Mouse (Mus musculus): Measurements from ENCODE around the gene Rasal3. TPM values are rescaled to one million over a fixed set of nuclear protein-coding genes. Genes with fewer than 3 reads are reported as not detected.

Rasal3 gene
- polyA plus RNA-seq, 2 experiments: 1.9 to 3.0 TPM

DNA sequence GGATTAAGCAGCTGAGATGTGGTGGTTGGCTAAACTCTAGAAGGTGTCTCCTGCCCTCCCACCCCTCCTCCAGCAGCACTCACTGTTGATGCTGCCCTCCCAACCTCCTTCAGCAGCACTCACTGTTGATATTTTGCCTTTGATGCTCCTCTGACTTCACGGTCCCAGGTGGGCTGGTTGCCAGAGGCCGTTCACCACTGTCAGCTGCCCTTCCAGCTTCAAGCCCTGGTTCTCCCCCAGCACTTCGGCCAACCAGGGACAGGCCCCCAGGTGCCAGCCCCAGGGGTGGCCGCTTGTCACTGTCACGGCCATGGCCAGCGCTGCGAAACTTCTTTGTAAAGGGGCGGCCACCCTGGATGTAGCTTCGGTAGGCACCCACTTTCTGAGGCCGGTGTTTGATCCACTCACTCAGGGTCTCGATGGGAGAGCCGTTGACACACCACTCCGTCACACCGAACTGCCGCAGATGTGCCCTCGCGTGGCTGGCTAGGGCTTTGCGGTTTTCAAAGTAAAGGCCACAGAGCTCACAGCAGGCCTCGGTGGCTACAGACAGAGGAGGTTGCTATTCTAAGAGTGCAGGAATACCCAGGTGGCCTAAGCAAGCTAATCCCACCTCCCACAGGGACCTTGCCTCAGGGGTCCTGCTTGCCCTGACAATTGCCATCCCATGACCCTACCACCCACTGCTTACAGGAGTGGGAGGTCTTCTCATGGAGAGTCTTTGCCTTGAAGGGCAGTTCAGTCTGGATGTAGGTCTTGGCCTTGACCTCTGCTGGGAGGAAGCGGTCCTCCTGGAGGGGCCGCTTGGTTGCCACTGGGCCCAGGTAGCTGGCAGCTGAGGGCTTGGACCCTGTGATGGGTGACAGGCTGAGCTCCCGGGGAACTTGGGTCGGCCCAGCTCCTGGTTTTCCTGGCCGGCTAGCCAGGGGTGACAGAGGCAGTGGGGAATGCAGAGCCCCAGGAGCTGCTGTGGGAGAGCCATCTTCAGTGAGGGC is 46.3 kb downstream of the Rasal3 start:
- H3K4me2 ChIP-seq (replicated peaks; ENCODE audit: low read depth, low read length, severe bottlenecking): no peak overlapping the region
- 88% methylated on average over 22 of the region's 24 CpGs for WGBS
- no peaks in the 10 kb centered on the region for H3K4me1 ChIP-seq (ENCODE audit: control insufficient read depth, insufficient read depth, low read length)
- DNase-seq (ENCODE audit: low spot score) (no peak), ATAC-seq (ENCODE audit: low FRiP score, low read depth) (no peak)
- no peaks in the 10 kb centered on the region for H3K27me3 ChIP-seq (ENCODE audit: control insufficient read depth, insufficient read depth, low read length)
- no peak overlapping the region for H3K9ac ChIP-seq (ENCODE audit: low read depth, low read length, severe bottlenecking)
- H3K4me3 ChIP-seq (replicated peaks; ENCODE audit: low read length): no peak overlapping the region
- H3K36me3 ChIP-seq (ENCODE audit: control insufficient read depth, insufficient read depth, low read length): peaks cover 88% of the 10 kb centered on the region
- no peak overlapping the region for H3K27ac ChIP-seq (replicated peaks; ENCODE audit: low read depth, low read length)
- no peaks in the 10 kb centered on the region for H3K9me3 ChIP-seq (ENCODE audit: control insufficient read depth, low read length)
- no peak for TF ChIP-seq POLR2A (IDR thresholded peaks at IDR 0.05; ENCODE audit: borderline replicate concordance, extremely low read depth, insufficient read depth, insufficient read length)

DNA sequence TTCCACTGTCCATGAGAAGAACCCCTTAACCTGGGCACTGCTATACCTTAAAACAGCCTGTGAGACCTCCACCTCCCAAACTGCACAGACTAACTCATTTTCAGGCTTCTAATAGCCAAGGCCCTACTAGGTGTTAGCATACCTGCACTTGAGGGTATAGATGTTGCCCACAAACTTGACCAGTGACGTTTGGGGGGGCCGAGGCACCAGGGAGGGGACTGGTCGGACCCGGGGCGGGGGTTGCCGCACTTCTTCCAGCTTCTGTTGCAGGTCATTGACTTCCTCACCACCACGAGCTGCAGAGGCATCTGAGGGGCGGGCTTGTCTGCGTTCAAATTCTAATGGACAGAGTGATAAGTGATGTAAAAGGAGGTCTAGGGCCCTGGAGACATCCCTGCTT is 47.1 kb downstream of the Rasal3 start:
- no peak for TF ChIP-seq POLR2A (IDR thresholded peaks at IDR 0.05; ENCODE audit: borderline replicate concordance, extremely low read depth, insufficient read depth, insufficient read length)
- 90% methylated on average over 9 of the region's 9 CpGs for WGBS
- no peak overlapping the region for H3K27ac ChIP-seq (replicated peaks; ENCODE audit: low read depth, low read length)
- DNase-seq (ENCODE audit: low spot score) (no peak), ATAC-seq (ENCODE audit: low FRiP score, low read depth) (no peak)
- no peaks in the 10 kb centered on the region for H3K27me3 ChIP-seq (ENCODE audit: control insufficient read depth, insufficient read depth, low read length)
- no peak overlapping the region for H3K4me2 ChIP-seq (replicated peaks; ENCODE audit: low read depth, low read length, severe bottlenecking)
- H3K9ac ChIP-seq (ENCODE audit: low read depth, low read length, severe bottlenecking): no peak overlapping the region
- H3K4me3 ChIP-seq (replicated peaks; ENCODE audit: low read length): no peak overlapping the region
- no peaks in the 10 kb centered on the region for H3K9me3 ChIP-seq (ENCODE audit: control insufficient read depth, low read length)
- peaks cover 80% of the 10 kb centered on the region for H3K36me3 ChIP-seq (ENCODE audit: control insufficient read depth, insufficient read depth, low read length)
- no peaks in the 10 kb centered on the region for H3K4me1 ChIP-seq (ENCODE audit: control insufficient read depth, insufficient read depth, low read length)

DNA sequence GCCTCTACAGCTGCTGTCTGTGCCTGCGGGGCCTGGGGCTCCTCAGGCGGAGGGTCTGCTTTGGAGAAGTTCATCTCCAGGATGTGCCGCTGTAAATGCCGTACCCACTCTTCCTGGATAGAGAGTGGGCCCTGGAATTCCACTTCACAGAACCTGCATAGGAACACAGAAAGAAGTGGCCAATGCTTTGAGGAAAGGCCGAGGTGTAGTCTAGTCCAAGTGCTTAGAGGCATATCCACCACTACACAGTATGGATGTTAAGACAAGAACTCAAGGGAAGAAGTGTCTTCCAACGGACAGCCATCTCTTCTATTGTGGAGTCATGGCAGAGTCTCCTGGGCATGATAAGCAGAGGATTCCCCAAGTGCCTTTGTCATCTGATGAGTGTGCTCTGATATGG is 48.4 kb downstream of the Rasal3 start:
- Histone ChIP-seq H3K9ac (ENCODE audit: low read depth, low read length, severe bottlenecking) (no peak overlapping the region), H3K36me3 (ENCODE audit: control insufficient read depth, insufficient read depth, low read length) (peaks cover 68% of the 10 kb centered on the region), H3K4me3 (replicated peaks; ENCODE audit: low read length) (no peak overlapping the region), H3K9me3 (ENCODE audit: control insufficient read depth, low read length) (no peaks in the 10 kb centered on the region), H3K4me2 (replicated peaks; ENCODE audit: low read depth, low read length, severe bottlenecking) (no peak overlapping the region), H3K4me1 (ENCODE audit: control insufficient read depth, insufficient read depth, low read length) (no peaks in the 10 kb centered on the region), H3K27me3 (ENCODE audit: control insufficient read depth, insufficient read depth, low read length) (no peaks in the 10 kb centered on the region), H3K27ac (replicated peaks; ENCODE audit: low read depth, low read length) (no peak overlapping the region)
- ATAC-seq (ENCODE audit: low FRiP score, low read depth): no peak
- no peak for TF ChIP-seq POLR2A (IDR thresholded peaks at IDR 0.05; ENCODE audit: borderline replicate concordance, extremely low read depth, insufficient read depth, insufficient read length)
- no peak for DNase-seq (ENCODE audit: low spot score)
- WGBS: 94% methylated on average over 6 of the region's 6 CpGs

DNA sequence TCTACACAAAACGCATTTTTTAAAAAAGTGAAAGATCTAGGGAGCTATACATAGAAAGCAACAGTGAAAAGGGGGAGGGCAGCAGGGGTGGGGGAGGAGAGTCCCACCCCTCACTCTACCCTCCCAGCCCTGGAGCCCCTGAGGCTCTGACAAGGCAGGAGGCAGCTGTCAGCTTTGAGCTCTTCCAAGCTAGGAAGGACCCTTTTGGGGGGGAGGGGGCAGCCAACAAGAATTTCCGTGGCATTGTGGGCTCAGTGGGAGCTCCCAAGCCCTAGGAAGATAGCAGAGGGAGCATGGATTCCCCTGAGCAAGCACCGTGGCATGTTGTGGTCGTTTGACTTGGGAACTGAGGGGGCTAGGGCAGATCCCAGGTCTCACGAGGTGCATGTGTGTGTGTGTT is 49.2 kb downstream of the Rasal3 start:
- ATAC-seq (ENCODE audit: low FRiP score, low read depth) (no peak), DNase-seq (ENCODE audit: low spot score) (no peak)
- H3K4me3 ChIP-seq (replicated peaks; ENCODE audit: low read length): no peak overlapping the region
- no peak for TF ChIP-seq POLR2A (IDR thresholded peaks at IDR 0.05; ENCODE audit: borderline replicate concordance, extremely low read depth, insufficient read depth, insufficient read length)
- WGBS: 72% methylated on average over 5 of the region's 5 CpGs
- no peak overlapping the region for H3K27ac ChIP-seq (replicated peaks; ENCODE audit: low read depth, low read length)
- H3K27me3 ChIP-seq (ENCODE audit: control insufficient read depth, insufficient read depth, low read length): no peaks in the 10 kb centered on the region
- no peaks in the 10 kb centered on the region for H3K9me3 ChIP-seq (ENCODE audit: control insufficient read depth, low read length)
- H3K9ac ChIP-seq (ENCODE audit: low read depth, low read length, severe bottlenecking): no peak overlapping the region
- H3K4me1 ChIP-seq (ENCODE audit: control insufficient read depth, insufficient read depth, low read length): peaks cover 3% of the 10 kb centered on the region
- H3K4me2 ChIP-seq (replicated peaks; ENCODE audit: low read depth, low read length, severe bottlenecking): no peak overlapping the region
- H3K36me3 ChIP-seq (ENCODE audit: control insufficient read depth, insufficient read depth, low read length): peaks cover 59% of the 10 kb centered on the region

DNA sequence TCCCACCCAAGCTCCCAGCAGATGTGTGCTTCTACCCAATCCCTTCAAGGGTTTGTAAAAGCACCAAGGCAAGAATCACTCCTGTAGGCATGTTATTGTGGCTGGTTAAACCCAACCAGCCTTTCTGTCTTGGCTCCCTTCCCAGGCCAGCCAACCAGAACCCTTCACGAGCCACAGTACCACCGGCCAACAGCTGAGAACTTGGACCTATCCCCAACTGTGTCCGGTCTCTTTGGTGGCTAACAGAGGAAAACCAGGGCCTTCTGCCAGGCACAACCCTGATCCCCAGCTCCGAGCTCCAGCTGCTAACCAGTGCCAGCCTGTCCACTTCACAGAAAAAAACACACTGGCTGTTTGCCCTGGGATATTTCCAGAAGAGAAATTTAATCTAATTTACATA is 49.7 kb downstream of the Rasal3 start:
- DNase-seq (ENCODE audit: low spot score): peak; percentile 51
- 68% methylated on average over 4 of the region's 4 CpGs for WGBS

More for the DNA sequence above, 49.7 kb downstream of the Rasal3 start:
- Histone ChIP-seq H3K27ac (replicated peaks; ENCODE audit: low read depth, low read length) (no peak overlapping the region), H3K9me3 (ENCODE audit: control insufficient read depth, low read length) (no peaks in the 10 kb centered on the region), H3K4me1 (ENCODE audit: control insufficient read depth, insufficient read depth, low read length) (peaks cover 5% of the 10 kb centered on the region), H3K4me2 (replicated peaks; ENCODE audit: low read depth, low read length, severe bottlenecking) (no peak overlapping the region), H3K36me3 (ENCODE audit: control insufficient read depth, insufficient read depth, low read length) (peaks cover 54% of the 10 kb centered on the region), H3K27me3 (ENCODE audit: control insufficient read depth, insufficient read depth, low read length) (no peaks in the 10 kb centered on the region), H3K9ac (ENCODE audit: low read depth, low read length, severe bottlenecking) (no peak overlapping the region), H3K4me3 (replicated peaks; ENCODE audit: low read length) (no peak overlapping the region)
- no peak for TF ChIP-seq POLR2A (IDR thresholded peaks at IDR 0.05; ENCODE audit: borderline replicate concordance, extremely low read depth, insufficient read depth, insufficient read length)
- no peak for ATAC-seq (ENCODE audit: low FRiP score, low read depth)

All from limb, embryonic 14.5 days (tissue).